Mouse (Mus musculus): ENCODE results near the gene Chaf1a. TPM values are rescaled to one million over a fixed set of nuclear protein-coding genes. Genes with fewer than 3 reads are reported as not detected.
A peak's percentile ranks its signal among the peaks of the same experiment; 100 is the strongest.

Gene Chaf1a
- polyA plus RNA-seq, 1 experiment from 2014 or later, result 6.9 TPM

DNA sequence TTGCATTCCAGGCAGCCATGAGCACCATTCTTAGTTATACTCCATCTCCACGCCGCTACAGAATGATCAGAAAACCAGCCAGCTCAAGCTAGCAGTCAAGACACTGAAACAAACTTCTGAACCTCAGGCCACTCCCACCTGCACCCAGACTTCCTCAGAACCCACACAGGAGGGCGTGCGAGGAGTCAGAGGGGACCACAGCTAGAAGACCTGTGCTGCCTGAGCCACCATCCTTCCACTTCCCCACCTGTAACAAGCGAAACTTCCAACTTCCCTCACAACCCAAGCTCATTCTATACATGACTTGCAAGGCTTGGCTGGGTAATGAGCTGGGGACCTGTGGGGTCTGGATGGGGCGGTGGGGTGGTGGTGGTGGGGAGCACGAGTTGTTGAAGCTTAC is 7.4 kb upstream of the Chaf1a start:
- no peaks in the 10 kb centered on the region for H3K9me3 ChIP-seq
- WGBS, result 76% methylated on average over 7 of the region's 7 CpGs
- H3K9ac ChIP-seq, result peak overlapping the region; percentile 49; the same call in 1 of the 2 replicates
- H3K4me2 ChIP-seq, result no peak overlapping the region
- peaks cover 60% of the 10 kb centered on the region for H3K4me1 ChIP-seq (replicated peaks)
- no peak overlapping the region for H3K27ac ChIP-seq
- H3K4me3 ChIP-seq, result no peak overlapping the region
- H3K27me3 ChIP-seq, result no peaks in the 10 kb centered on the region
- H3K36me3 ChIP-seq, result peaks cover 56% of the 10 kb centered on the region
- no peak for ATAC-seq (ENCODE audit: low FRiP score)

DNA sequence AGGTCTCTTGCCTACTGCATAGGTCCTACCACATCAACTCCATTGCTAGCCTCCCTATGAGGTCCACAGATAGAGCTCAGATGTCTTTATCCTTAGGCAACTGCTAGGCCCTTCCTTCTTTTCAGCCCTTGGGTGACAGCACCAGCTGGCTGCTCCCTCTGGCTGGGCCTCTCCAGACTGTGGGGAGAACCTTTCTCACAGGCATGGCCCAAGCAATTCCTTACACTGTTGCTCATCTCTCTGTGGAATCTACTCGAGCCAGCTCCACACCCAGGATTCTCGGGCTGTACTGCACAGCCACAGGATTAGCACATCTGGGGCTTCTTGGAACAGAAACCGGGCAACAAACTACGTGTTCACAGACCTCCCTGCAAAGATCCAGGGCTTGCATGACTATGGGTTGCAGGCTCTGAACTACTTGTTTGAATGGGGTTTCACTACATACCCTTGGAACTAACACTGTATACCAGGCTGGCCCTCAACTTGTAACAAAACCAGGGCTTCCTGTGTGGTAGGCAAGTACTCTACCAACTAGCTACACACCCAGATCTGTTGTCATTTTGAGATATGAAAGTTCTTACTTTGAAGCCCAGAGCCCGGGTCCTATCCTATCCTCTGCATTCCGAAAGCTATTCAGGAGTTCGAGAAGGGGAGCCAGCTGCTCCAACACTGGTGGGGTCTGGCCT is 6.1 kb upstream of the Chaf1a start:
- H3K27ac ChIP-seq, result no peak overlapping the region
- H3K9ac ChIP-seq, result peak overlapping the region; percentile 93; the same call in 1 of the 2 replicates
- no peak for ATAC-seq (ENCODE audit: low FRiP score)
- H3K27me3 ChIP-seq, result no peaks in the 10 kb centered on the region
- peaks cover 42% of the 10 kb centered on the region for H3K36me3 ChIP-seq
- H3K9me3 ChIP-seq, result no peaks in the 10 kb centered on the region
- no peak overlapping the region for H3K4me3 ChIP-seq
- WGBS, result 95% methylated on average over 7 of the region's 7 CpGs
- H3K4me2 ChIP-seq, result no peak overlapping the region; the same call in 1 of the 2 replicates
- peaks cover 54% of the 10 kb centered on the region for H3K4me1 ChIP-seq (replicated peaks)

DNA sequence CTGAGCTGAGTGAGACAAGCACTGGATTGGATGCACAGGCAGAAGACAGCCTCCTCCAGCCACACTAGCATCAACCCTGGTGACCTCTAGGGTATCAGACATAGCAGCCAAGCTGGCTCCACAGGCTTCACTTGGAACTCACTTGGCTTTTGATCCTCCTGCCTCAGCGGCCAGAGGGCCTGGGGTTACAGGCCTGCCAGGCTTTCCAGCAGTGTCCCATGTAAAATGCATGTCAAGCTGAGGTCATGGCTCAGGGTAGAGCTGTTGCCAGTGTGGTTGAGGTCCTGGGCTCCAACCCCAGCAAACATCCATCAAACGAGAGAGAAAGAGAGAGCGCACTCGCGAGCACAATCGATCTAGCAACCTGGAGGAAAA is 5.5 kb upstream of the Chaf1a start:
- WGBS, result 91% methylated on average over 6 of the region's 6 CpGs
- no peak for ATAC-seq (ENCODE audit: low FRiP score)
- peaks cover 37% of the 10 kb centered on the region for H3K36me3 ChIP-seq
- H3K9ac ChIP-seq, result peak overlapping the region; percentile 93
- H3K4me2 ChIP-seq, result peak overlapping the region; percentile 63; the same call in 1 of the 2 replicates
- H3K4me3 ChIP-seq, result no peak overlapping the region
- no peak overlapping the region for H3K27ac ChIP-seq
- no peaks in the 10 kb centered on the region for H3K27me3 ChIP-seq
- peaks cover 54% of the 10 kb centered on the region for H3K4me1 ChIP-seq (replicated peaks)
- H3K9me3 ChIP-seq, result no peaks in the 10 kb centered on the region

DNA sequence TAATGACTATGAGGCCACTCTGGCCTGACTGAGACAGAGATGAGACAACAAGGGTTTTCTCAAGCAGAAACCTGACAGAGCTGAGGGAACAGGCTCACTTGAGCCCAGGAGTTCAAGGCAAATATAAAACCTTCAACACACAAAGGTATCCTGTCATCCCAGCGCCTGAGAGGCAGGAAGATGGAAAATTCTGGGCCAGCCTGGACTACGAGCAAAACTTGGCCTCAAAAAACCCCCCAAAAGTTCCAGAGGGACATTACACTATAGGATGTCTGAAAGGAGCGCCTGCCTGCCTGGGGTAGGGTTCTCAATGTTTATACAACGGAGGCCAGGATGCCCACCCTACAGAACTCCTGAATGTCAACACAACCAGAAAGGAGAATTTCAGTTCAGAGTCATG is 5.0 kb upstream of the Chaf1a start:
- peak overlapping the region; percentile 84 for H3K4me3 ChIP-seq
- H3K36me3 ChIP-seq, result peaks cover 34% of the 10 kb centered on the region
- peaks cover 54% of the 10 kb centered on the region for H3K4me1 ChIP-seq (replicated peaks)
- peak overlapping the region; percentile 93 for H3K9ac ChIP-seq
- 88% methylated on average over 4 of the region's 4 CpGs for WGBS
- H3K4me2 ChIP-seq, result peak overlapping the region; percentile 63
- no peaks in the 10 kb centered on the region for H3K9me3 ChIP-seq
- no peak overlapping the region for H3K27ac ChIP-seq
- H3K27me3 ChIP-seq, result no peaks in the 10 kb centered on the region
- ATAC-seq (ENCODE audit: low FRiP score), result no peak

- under 1% methylated on average over 74 of the region's 74 CpGs for WGBS
- peak; percentile 92 for ATAC-seq (ENCODE audit: low FRiP score)
- peak within 1 kb of the TSS; percentile 93 for H3K9ac ChIP-seq
- peak within 1 kb of the TSS; percentile 93 for H3K27ac ChIP-seq
- H3K36me3 ChIP-seq, result peaks cover 27% of the 10 kb centered on the region
- peak within 1 kb of the TSS; percentile 63 for H3K4me2 ChIP-seq
- H3K9me3 ChIP-seq, result no peaks in the 10 kb centered on the region
- H3K4me3 ChIP-seq, result peak within 1 kb of the TSS; percentile 84
- H3K27me3 ChIP-seq, result no peaks in the 10 kb centered on the region
- peaks cover 56% of the 10 kb centered on the region for H3K4me1 ChIP-seq (replicated peaks)
These were observed 3.9 kb upstream of the Chaf1a start, which contains the start of gene Sh3gl1 for GRCm38 (mm10) chr17:56036176-56036900. Sh3gl1 (minus strand) TSS chr17:56036635.

GRCm38 (mm10) chr17:56036901-56037287 is 3.3 kb upstream of the Chaf1a start:
- Histone ChIP-seq H3K9ac (0 out of 2 replicates have a peak overlapping the region, but pooled peaks have one; percentile 24), H3K4me1 (replicated peaks) (peaks cover 55% of the 10 kb centered on the region), H3K27ac (peak overlapping the region; percentile 1; the same call in 1 of the 2 replicates), H3K36me3 (peaks cover 26% of the 10 kb centered on the region), H3K9me3 (no peaks in the 10 kb centered on the region), H3K27me3 (no peaks in the 10 kb centered on the region), H3K4me2 (peak overlapping the region; percentile 44), H3K4me3 (peak overlapping the region; percentile 27)
- ATAC-seq (ENCODE audit: low FRiP score), result peak; percentile 29
- WGBS, result 38% methylated on average over 13 of the region's 13 CpGs

DNA sequence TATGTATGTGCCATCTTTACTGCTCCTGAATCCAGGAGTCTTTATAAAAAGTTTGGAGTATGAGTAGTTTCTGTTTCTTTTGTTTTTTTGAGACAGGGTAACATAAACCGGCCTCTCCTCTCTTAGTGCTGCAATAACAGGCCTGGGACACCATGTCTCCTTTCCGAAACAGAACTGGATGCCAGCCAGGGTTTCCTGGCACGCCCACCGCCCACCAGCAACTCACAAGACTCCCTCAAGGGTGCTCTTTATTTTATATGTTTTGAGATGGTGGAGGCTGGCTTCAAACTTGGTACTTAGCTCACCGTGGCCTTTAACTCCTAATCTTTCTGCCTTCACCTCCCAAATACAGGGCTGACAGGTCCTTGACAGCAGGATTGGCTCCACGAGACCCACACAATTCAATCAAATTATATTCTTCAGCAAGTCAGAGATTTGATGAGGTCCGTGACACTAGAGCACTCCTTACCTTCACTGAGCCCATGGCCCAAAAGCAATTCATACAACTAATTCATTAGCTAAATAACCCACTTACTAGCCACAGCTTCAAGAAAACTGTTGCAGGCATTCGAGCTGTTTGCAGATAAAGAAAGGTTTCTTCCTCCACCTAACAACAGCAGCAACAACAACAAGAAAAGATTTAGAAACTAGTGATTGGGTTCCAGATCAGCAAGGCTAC is 1.5 kb upstream of the Chaf1a start:
- no peak for ATAC-seq (ENCODE audit: low FRiP score)
- H3K4me3 ChIP-seq, result no peak overlapping the region
- H3K36me3 ChIP-seq, result peaks cover 12% of the 10 kb centered on the region
- WGBS, result 86% methylated on average over 8 of the region's 8 CpGs
- H3K27ac ChIP-seq, result no peak overlapping the region
- H3K9me3 ChIP-seq, result no peaks in the 10 kb centered on the region
- peaks cover 37% of the 10 kb centered on the region for H3K4me1 ChIP-seq (replicated peaks)
- no peak overlapping the region for H3K4me2 ChIP-seq
- H3K9ac ChIP-seq, result no peak overlapping the region
- no peaks in the 10 kb centered on the region for H3K27me3 ChIP-seq

DNA sequence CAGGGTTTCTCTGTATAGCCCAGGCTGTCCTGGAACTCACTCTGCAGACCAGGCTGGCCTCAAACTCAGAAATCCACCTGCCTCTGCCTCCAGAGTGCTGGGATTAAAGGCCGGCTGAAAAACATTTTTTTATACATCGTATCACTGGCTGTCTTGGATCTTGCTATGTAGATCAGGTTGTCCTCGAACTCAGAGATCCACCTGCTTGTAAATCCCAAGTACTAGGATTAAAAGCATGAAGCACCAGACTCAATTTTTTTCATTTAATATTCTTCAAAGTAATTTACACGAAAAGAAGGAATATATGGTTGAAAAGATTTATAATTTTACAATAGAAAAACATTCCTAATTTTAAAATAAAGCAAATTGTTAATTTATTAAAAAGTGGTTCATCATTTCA is 894 bp upstream of the Chaf1a start:
- Histone ChIP-seq H3K27me3 (no peaks in the 10 kb centered on the region), H3K4me1 (replicated peaks) (peaks cover 31% of the 10 kb centered on the region), H3K36me3 (peaks cover 12% of the 10 kb centered on the region), H3K4me3 (peak overlapping the region; percentile 72; the same call in 1 of the 2 replicates), H3K27ac (peak overlapping the region; percentile 83; the same call in 1 of the 2 replicates), H3K9me3 (no peaks in the 10 kb centered on the region), H3K9ac (no peak overlapping the region; the same call in 1 of the 2 replicates), H3K4me2 (peak overlapping the region; percentile 94)
- ATAC-seq (ENCODE audit: low FRiP score), result no peak
- WGBS, result 85% methylated on average over 4 of the region's 4 CpGs

DNA sequence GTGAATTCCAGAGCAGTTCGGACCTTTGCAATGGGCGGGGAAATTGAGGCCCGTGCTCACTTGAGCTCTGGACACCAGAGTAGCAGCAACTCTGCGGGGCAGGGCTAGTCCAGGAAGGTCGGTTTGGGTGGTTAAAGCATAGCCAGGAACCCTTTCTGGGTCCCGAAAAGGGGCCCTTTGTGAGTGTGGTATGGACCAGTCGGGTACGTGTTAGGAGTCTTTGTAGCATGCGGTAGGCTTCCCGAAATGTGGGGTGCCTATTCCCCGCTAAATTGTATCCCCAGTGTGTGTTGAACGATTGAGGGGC is 571 bp downstream of the Chaf1a start:
- 2% methylated on average over 12 of the region's 12 CpGs for WGBS
- H3K4me1 ChIP-seq (replicated peaks), result peaks cover 16% of the 10 kb centered on the region
- peak overlapping the region; percentile 94 for H3K4me2 ChIP-seq
- no peaks in the 10 kb centered on the region for H3K27me3 ChIP-seq
- H3K9me3 ChIP-seq, result no peaks in the 10 kb centered on the region
- no peak for ATAC-seq (ENCODE audit: low FRiP score)
- H3K9ac ChIP-seq, result peak overlapping the region; percentile 81
- peak overlapping the region; percentile 72 for H3K4me3 ChIP-seq
- peaks cover 6% of the 10 kb centered on the region; the same call in 1 of the 2 replicates for H3K36me3 ChIP-seq
- H3K27ac ChIP-seq, result no peak overlapping the region

- H3K9ac ChIP-seq, result no peak overlapping the region
- no peak overlapping the region for H3K27ac ChIP-seq
- no peaks in the 10 kb centered on the region for H3K27me3 ChIP-seq
- no peak overlapping the region for H3K4me2 ChIP-seq
- 91% methylated on average over 5 of the region's 5 CpGs for WGBS
- no peaks in the 10 kb centered on the region for H3K4me1 ChIP-seq (replicated peaks)
- no peaks in the 10 kb centered on the region for H3K9me3 ChIP-seq
- ATAC-seq (ENCODE audit: low FRiP score), result no peak
- H3K4me3 ChIP-seq, result no peak overlapping the region
- H3K36me3 ChIP-seq, result peaks cover 24% of the 10 kb centered on the region
These were observed 11.1 kb downstream of the Chaf1a start for GRCm38 (mm10) chr17:56051369-56051768.

DNA sequence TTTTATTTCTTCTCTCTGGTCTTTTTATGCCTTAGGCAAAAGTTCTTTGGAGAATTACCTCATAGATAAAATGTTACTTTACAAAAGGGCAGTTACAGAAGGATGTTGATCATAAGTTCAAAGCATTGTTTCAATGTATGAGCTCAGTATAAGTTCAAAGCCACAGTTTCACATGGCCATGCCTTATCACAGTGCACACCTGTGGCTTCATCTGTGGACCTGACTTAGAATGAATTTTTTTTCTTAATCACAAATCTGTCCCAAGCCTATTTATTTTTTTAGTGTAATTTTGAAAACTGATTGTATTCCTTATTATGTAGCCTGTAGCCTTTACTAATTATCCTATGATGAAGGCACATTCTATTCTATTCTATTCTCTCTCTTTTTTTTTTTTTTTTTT is 14.7 kb downstream of the Chaf1a start:
- no peak overlapping the region for H3K9ac ChIP-seq
- peaks cover 26% of the 10 kb centered on the region for H3K36me3 ChIP-seq
- no peaks in the 10 kb centered on the region for H3K9me3 ChIP-seq
- H3K27ac ChIP-seq, result no peak overlapping the region
- H3K4me2 ChIP-seq, result no peak overlapping the region
- H3K4me1 ChIP-seq (replicated peaks), result no peaks in the 10 kb centered on the region
- H3K27me3 ChIP-seq, result no peaks in the 10 kb centered on the region
- no peak overlapping the region for H3K4me3 ChIP-seq
- ATAC-seq (ENCODE audit: low FRiP score), result no peak

DNA sequence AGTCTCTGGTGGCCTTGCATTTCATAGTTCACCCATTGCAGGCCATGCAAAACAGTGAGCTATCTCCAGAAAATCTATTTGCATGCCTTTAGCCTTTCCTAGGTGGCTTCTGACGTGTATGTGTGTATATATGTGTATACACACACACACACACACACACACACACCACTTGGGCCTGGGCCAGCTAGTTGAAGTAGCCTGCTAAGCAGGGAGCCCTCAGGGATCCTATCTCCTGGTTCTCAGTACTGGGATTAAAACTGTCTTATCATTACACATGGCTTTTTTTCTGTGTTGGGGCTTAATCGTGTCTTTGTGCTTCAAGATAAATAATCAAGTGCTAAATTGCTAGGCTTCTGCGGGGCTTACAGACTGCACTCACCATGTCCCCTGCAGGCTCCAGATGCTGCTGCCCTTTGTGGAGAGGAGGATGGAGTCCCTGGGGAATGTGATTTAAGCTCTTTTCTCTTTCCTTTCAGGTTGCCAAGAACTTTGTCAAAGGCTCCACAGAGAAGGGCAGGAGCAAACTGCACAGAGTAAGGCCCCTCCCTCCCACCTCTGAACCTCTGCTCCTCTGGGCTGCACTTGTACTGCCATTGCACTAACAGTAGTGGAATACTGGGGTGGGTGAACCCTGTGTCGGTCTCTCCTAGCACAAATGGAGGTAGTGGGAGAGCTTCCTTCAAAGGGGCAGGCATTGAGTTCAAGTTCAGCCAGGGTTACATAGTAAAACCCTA is 15.9 kb downstream of the Chaf1a start:
- Histone ChIP-seq H3K9me3 (no peaks in the 10 kb centered on the region), H3K36me3 (peaks cover 36% of the 10 kb centered on the region), H3K4me2 (no peak overlapping the region), H3K9ac (peak overlapping the region; percentile 31; the same call in 1 of the 2 replicates), H3K27ac (peak overlapping the region; percentile 49; the same call in 1 of the 2 replicates), H3K27me3 (no peaks in the 10 kb centered on the region), H3K4me1 (replicated peaks) (no peaks in the 10 kb centered on the region), H3K4me3 (no peak overlapping the region)
- WGBS, result 77% methylated on average over 4 of the region's 4 CpGs
- ATAC-seq (ENCODE audit: low FRiP score), result no peak
